Mouse (Mus musculus): ENCODE results near the gene Gm10203.
"Not testable (repeated sequence)": the region's sequence is repeated elsewhere in the genome, so short reads cannot be mapped to it uniquely, and the experiment has no call there.

Gene Gm10203

DNA sequence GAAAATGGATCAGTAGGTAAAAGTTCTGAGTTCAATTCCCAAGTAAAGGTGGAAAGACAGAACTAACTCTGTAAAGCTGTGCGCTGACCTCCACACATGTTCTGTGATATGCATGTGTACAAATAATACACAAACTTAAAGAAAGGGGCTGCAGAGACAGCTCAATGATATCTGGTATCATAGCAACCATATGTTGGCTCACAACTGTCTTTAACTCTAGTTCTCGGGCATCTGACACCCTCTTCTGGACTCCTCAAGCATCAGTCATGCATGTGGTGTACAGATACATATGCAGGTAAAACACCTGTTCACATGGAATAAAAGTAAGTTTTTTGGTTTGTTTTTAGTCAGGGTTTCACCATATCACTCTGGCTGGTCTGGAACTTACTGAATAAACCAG, 38.5 kb downstream of the Gm10203 start:
- in situ Hi-C loops (cut with MboI; ENCODE audit: low pct_unique_long_range_greater_than_20kb in 1 of 2, low sequenced_read_pairs in 2 of 2, unreplicated experiment in 1 of 2): no loop called here

GRCm38 (mm10) chr6:149169965-149170364, 40.0 kb downstream of the Gm10203 start:
- in situ Hi-C loops (cut with MboI; ENCODE audit: low pct_unique_long_range_greater_than_20kb in 1 of 2, low sequenced_read_pairs in 2 of 2, unreplicated experiment in 1 of 2): not testable (repeated sequence)

DNA sequence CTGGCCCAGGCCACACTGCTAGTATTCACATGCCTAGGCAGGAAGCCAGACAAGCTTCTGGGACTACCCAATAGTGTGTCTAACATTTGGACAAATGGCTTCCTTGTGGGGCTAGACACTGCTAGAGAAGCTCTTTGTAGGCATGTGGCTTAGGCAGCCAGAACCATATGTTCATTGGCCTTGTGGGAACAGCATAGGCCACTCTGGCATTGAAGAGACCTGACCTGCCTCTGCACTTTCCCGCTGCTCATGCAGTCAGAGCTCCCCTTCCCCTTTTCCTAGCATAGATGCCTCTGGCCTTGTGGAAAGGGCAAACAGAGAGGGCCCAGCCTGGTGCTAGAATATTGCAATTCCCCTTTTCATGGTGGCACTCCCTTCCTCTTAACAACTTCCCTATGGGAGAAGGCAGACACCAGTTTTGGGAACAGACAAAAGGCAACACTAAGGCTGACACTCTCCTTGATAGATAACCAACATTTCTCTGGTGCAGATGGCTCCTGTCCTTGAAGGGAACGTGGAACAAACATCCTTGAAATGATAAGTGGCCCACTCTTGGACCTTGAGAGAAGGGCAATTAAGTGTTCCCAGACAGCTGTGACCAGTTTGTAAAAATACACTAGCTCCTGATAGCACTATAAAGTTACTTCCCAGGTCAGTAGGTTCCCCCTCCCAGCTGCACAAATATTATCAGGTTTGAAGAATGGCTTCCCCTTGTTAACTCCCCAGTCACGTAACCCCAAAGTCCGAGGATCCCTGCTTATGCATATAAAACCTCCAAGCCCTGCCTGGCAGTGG, 44.1 kb downstream of the Gm10203 start:
- in situ Hi-C loops (cut with MboI; ENCODE audit: low pct_unique_long_range_greater_than_20kb in 1 of 2, low sequenced_read_pairs in 2 of 2, unreplicated experiment in 1 of 2): no loop called here

DNA sequence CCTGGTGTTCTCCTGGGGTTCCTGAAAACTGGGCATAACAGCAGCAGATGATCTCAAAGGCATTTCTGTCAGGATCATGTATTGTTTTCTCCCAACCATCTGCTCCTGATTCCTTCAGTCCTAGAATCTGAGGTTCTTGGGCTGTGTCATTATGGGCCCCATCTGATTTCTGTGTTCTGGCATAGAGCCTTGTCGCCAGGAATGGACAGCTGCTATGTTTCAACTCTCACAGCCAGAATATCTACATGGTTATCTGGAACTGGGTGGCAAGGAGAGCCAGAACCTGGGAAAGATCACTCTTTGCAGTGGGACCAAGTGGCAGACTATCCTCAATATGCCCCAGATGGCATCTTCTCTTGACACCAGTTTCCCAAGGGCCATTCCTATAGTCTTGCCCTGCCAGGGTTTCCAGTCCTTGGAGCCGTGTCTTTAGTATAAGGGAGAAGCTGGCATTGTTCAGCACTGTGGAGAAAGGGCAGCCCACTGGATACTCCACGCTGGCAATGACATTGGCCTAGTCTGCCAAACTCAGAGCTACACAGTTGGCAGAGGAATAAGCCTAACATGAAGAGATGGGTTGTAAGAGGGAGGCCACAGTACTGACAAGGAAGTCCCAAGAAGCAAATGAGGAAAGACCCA, 45.1 kb downstream of the Gm10203 start:
- in situ Hi-C loops (cut with MboI; ENCODE audit: low pct_unique_long_range_greater_than_20kb in 1 of 2, low sequenced_read_pairs in 2 of 2, unreplicated experiment in 1 of 2): no loop called here

- in situ Hi-C loops (cut with MboI; ENCODE audit: low pct_unique_long_range_greater_than_20kb in 1 of 2, low sequenced_read_pairs in 2 of 2, unreplicated experiment in 1 of 2): no loop called here
Observed at GRCm38 (mm10) chr6:149179064-149179463, 49.1 kb downstream of the Gm10203 start.
